17 mouse cellular contexts compared by ENCODE assay signal in genomic region chr19:45486992-45487387, GRCm38 (mm10).
DNase-seq lines count a peak whose midpoint lies in the region; ATAC-seq lines count a peak whose summit lies in the region.
"Had no signal": no experiment of that assay in that cellular context is flagged by ENCODE, and none has a peak within 500 bp of the region (broad histone marks: within the 10 kb centered on the region; RNA-seq: fewer than 3 reads in every experiment).

No protein-coding gene starts in this region.

- no peaks in the 10 kb centered on the region for H3K9me3 ChIP-seq in liver, embryonic 11.5 days (ENCODE audit: control insufficient read depth, low read length)
- no peaks in the 10 kb centered on the region for H3K9me3 ChIP-seq in midbrain, embryonic 11.5 days (ENCODE audit: control insufficient read depth, low read length)
- no peaks in the 10 kb centered on the region for H3K9me3 ChIP-seq in midbrain, embryonic 10.5 days (replicated peaks)
- H3K9me3 ChIP-seq: embryonic facial prominence, embryonic 10.5 days; embryonic facial prominence, embryonic 12.5 days; forebrain, embryonic 13.5 days; G1E had no signal

- no peak overlapping the region for H3K4me2 ChIP-seq in liver, embryonic 11.5 days
- no peak overlapping the region for H3K4me2 ChIP-seq in midbrain, embryonic 11.5 days
- H3K4me2 ChIP-seq: embryonic facial prominence, embryonic 12.5 days; forebrain, embryonic 13.5 days had no signal

- H3K27me3 ChIP-seq in liver, embryonic 11.5 days (replicated peaks; ENCODE audit: control insufficient read depth, insufficient read depth, low read length) = no peaks in the 10 kb centered on the region
- no peaks in the 10 kb centered on the region for H3K27me3 ChIP-seq in midbrain, embryonic 11.5 days (ENCODE audit: control insufficient read depth, insufficient read depth, low read length)
- 0 out of 2 replicates have a peak, but pooled peaks cover 9% of the 10 kb centered on the region for H3K27me3 ChIP-seq in midbrain, embryonic 10.5 days (ENCODE audit: low read depth, poor library complexity, severe bottlenecking)
- H3K27me3 ChIP-seq: CH12.LX; embryonic facial prominence, embryonic 12.5 days; forebrain, embryonic 13.5 days; Patski had no signal

- no peak overlapping the region for H3K27ac ChIP-seq in liver, embryonic 11.5 days (ENCODE audit: low read depth, low read length)
- no peak overlapping the region for H3K27ac ChIP-seq in midbrain, embryonic 11.5 days (ENCODE audit: low read depth, low read length)
- no peak overlapping the region for H3K27ac ChIP-seq in midbrain, embryonic 10.5 days (replicated peaks)
- H3K27ac ChIP-seq: embryonic facial prominence, embryonic 10.5 days; embryonic facial prominence, embryonic 12.5 days; forebrain, embryonic 13.5 days had no signal

- DNase-seq in heart, adult 11 months = peak; percentile 73
- DNase-seq in heart, postnatal 4 days = no peak
- no peak for DNase-seq in liver, embryonic 11.5 days (ENCODE audit: low spot score)
- DNase-seq in liver = no peak
- peak; percentile 23 for DNase-seq in midbrain, embryonic 11.5 days (ENCODE audit: low spot score, missing footprints)
- no peak for DNase-seq in midbrain, embryonic 10.5 days (ENCODE audit: low spot score)
- no peak for DNase-seq in spleen, postnatal 4 days (ENCODE audit: low spot score in 2 of 2)
- DNase-seq: B cell, adult 2 months; cerebellum, adult 11-12 months had no signal

- 52% methylated on average over 3 of the region's 3 CpGs for WGBS in liver, embryonic 11.5 days
- WGBS in midbrain, embryonic 11.5 days = 91% methylated on average over 3 of the region's 3 CpGs
- 83% methylated on average over 3 of the region's 3 CpGs for WGBS in midbrain, embryonic 10.5 days

- H3K9ac ChIP-seq in liver, embryonic 11.5 days (ENCODE audit: low read depth, low read length) = no peak overlapping the region
- no peak overlapping the region for H3K9ac ChIP-seq in midbrain, embryonic 11.5 days (ENCODE audit: low read length)
- H3K9ac ChIP-seq: embryonic facial prominence, embryonic 12.5 days; forebrain, embryonic 13.5 days had no signal

- H3K4me1 ChIP-seq in liver, embryonic 11.5 days (replicated peaks; ENCODE audit: control insufficient read depth, insufficient read depth, low read length) = peaks cover 15% of the 10 kb centered on the region
- H3K4me1 ChIP-seq in midbrain, embryonic 11.5 days (ENCODE audit: control insufficient read depth, insufficient read depth, low read length) = no peaks in the 10 kb centered on the region
- no peaks in the 10 kb centered on the region for H3K4me1 ChIP-seq in midbrain, embryonic 10.5 days
- H3K4me1 ChIP-seq: embryonic facial prominence, embryonic 10.5 days had no signal

- ATAC-seq in liver, embryonic 11.5 days (replicated peaks; ENCODE audit: low FRiP score) = peak; percentile 53; the same call in 1 of the 2 replicates
- no peak for ATAC-seq in midbrain, embryonic 11.5 days (ENCODE audit: low FRiP score)
- ATAC-seq: activated CD4-positive, CD25-positive, alpha-beta regulatory T cell, adult 4 months; CD4-positive, CD25-positive, alpha-beta regulatory T cell, adult 4 months; Patski had no signal

- no peaks in the 10 kb centered on the region for H3K36me3 ChIP-seq in liver, embryonic 11.5 days (ENCODE audit: control insufficient read depth, insufficient read depth, low read length)
- H3K36me3 ChIP-seq in midbrain, embryonic 11.5 days (ENCODE audit: control insufficient read depth, insufficient read depth, low read length) = no peaks in the 10 kb centered on the region
- H3K36me3 ChIP-seq in midbrain, embryonic 10.5 days = no peaks in the 10 kb centered on the region
- H3K36me3 ChIP-seq: embryonic facial prominence, embryonic 10.5 days; embryonic facial prominence, embryonic 12.5 days had no signal

- no peak overlapping the region for H3K4me3 ChIP-seq in liver, embryonic 11.5 days (ENCODE audit: low read depth, low read length)
- H3K4me3 ChIP-seq in midbrain, embryonic 11.5 days (ENCODE audit: low read depth, low read length) = no peak overlapping the region
- H3K4me3 ChIP-seq in midbrain, embryonic 10.5 days = no peak overlapping the region
- H3K4me3 ChIP-seq: embryonic facial prominence, embryonic 10.5 days; embryonic facial prominence, embryonic 12.5 days; forebrain, embryonic 13.5 days had no signal

Comparison
In these comparisons a context has a peak if more than half of its experiments do, and no peak if none do; other contexts are left out.
1. DNase-seq: peak in heart, adult 11 months (single experiment) and midbrain, embryonic 11.5 days (single experiment); none in heart, postnatal 4 days (single experiment), liver, embryonic 11.5 days (single experiment), liver (single experiment), midbrain, embryonic 10.5 days (single experiment) and spleen, postnatal 4 days (0 of 2).